Mouse (Mus musculus): ENCODE measurements around the gene Ndufa1. TPM values are rescaled to one million over a fixed set of nuclear protein-coding genes. Genes with fewer than 3 reads are reported as not detected.
"Not testable (repeated sequence)": the region's sequence is repeated elsewhere in the genome, so short reads cannot be mapped to it uniquely, and the experiment has no call there.

The Ndufa1 gene
- polyA plus RNA-seq, 1 experiment from 2014 or later = 585 TPM

- TF ChIP-seq EP300 (optimal IDR thresholded peaks at IDR 0.05) (no peak), CTCF (IDR thresholded peaks at IDR 0.05; ENCODE audit: low read depth) (no peak)
- H3K27me3 ChIP-seq (ENCODE audit: control insufficient read depth, insufficient read depth, low read length) = no peaks in the 10 kb centered on the region
- 43% methylated on average over 5 of the region's 5 CpGs for WGBS
Measured at GRCm38 (mm10) chrX:37168742-37169141, 22.2 kb downstream of the Ndufa1 start, which contains the start of gene Akap14. Gene Akap14 (minus strand): TSS chrX:37168842.

GRCm38 (mm10) chrX:37167085-37167484 is 23.9 kb downstream of the Ndufa1 start:
- no peak overlapping the region for H3K4me3 ChIP-seq (ENCODE audit: low read depth, low read length)
- H3K9ac ChIP-seq (ENCODE audit: low read length) = no peak overlapping the region
- WGBS = 40% methylated on average over 3 of the region's 3 CpGs
- no peaks in the 10 kb centered on the region for H3K4me1 ChIP-seq (replicated peaks; ENCODE audit: control insufficient read depth, insufficient read depth)
- ATAC-seq (ENCODE audit: low FRiP score, low TSS enrichment) = no peak; the same call in 1 of the 2 replicates
- no peak overlapping the region for H3K27ac ChIP-seq (replicated peaks)
- H3K27me3 ChIP-seq (ENCODE audit: control insufficient read depth, insufficient read depth, low read length) = no peaks in the 10 kb centered on the region
- TF ChIP-seq EP300 (optimal IDR thresholded peaks at IDR 0.05) = no peak
- TF ChIP-seq CTCF (IDR thresholded peaks at IDR 0.05; ENCODE audit: low read depth) = peak; percentile 76
- DNase-seq (ENCODE audit: low spot score) = peak; percentile 22
- H3K9me3 ChIP-seq (ENCODE audit: control insufficient read depth, low read length) = no peaks in the 10 kb centered on the region
- H3K4me2 ChIP-seq (replicated peaks; ENCODE audit: low read depth) = no peak overlapping the region
- no peaks in the 10 kb centered on the region for H3K36me3 ChIP-seq (ENCODE audit: control insufficient read depth, insufficient read depth, low read length)

More at GRCm38 (mm10) chrX:37168742-37169141, 22.2 kb downstream of the Ndufa1 start, which contains the start of gene Akap14:
- Histone ChIP-seq H3K4me1 (replicated peaks; ENCODE audit: control insufficient read depth, insufficient read depth) (no peaks in the 10 kb centered on the region), H3K9ac (ENCODE audit: low read length) (no peak within 1 kb of the TSS), H3K4me3 (ENCODE audit: low read depth, low read length) (no peak within 1 kb of the TSS), H3K27ac (replicated peaks) (no peak within 1 kb of the TSS), H3K4me2 (replicated peaks; ENCODE audit: low read depth) (no peak within 1 kb of the TSS), H3K9me3 (ENCODE audit: control insufficient read depth, low read length) (no peaks in the 10 kb centered on the region), H3K36me3 (ENCODE audit: control insufficient read depth, insufficient read depth, low read length) (no peaks in the 10 kb centered on the region)
- DNase-seq (ENCODE audit: low spot score) = no peak
- ATAC-seq (ENCODE audit: low FRiP score, low TSS enrichment) = no peak

GRCm38 (mm10) chrX:37163115-37163514 is 27.8 kb downstream of the Ndufa1 start:
- no peak overlapping the region for H3K9ac ChIP-seq (ENCODE audit: low read length)
- no peak for TF ChIP-seq EP300 (optimal IDR thresholded peaks at IDR 0.05)
- TF ChIP-seq CTCF (IDR thresholded peaks at IDR 0.05; ENCODE audit: low read depth) = no peak
- no peaks in the 10 kb centered on the region for H3K4me1 ChIP-seq (replicated peaks; ENCODE audit: control insufficient read depth, insufficient read depth)
- no peak overlapping the region for H3K4me3 ChIP-seq (ENCODE audit: low read depth, low read length)
- ATAC-seq (ENCODE audit: low FRiP score, low TSS enrichment) (no peak), DNase-seq (ENCODE audit: low spot score) (no peak)
- H3K27ac ChIP-seq (replicated peaks) = no peak overlapping the region
- H3K4me2 ChIP-seq (replicated peaks; ENCODE audit: low read depth) = no peak overlapping the region
- H3K36me3 ChIP-seq (ENCODE audit: control insufficient read depth, insufficient read depth, low read length) = no peaks in the 10 kb centered on the region
- WGBS = 74% methylated on average over 18 of the region's 18 CpGs
- H3K27me3 ChIP-seq (ENCODE audit: control insufficient read depth, insufficient read depth, low read length) = no peaks in the 10 kb centered on the region
- H3K9me3 ChIP-seq (ENCODE audit: control insufficient read depth, low read length) = no peaks in the 10 kb centered on the region

GRCm38 (mm10) chrX:37161169-37161568 is 29.8 kb downstream of the Ndufa1 start:
- no peak for ATAC-seq (ENCODE audit: low FRiP score, low TSS enrichment)
- Histone ChIP-seq H3K9me3 (ENCODE audit: control insufficient read depth, low read length) (no peaks in the 10 kb centered on the region), H3K9ac (ENCODE audit: low read length) (no peak overlapping the region), H3K4me3 (ENCODE audit: low read depth, low read length) (no peak overlapping the region), H3K27ac (replicated peaks) (no peak overlapping the region), H3K4me1 (replicated peaks; ENCODE audit: control insufficient read depth, insufficient read depth) (no peaks in the 10 kb centered on the region), H3K4me2 (replicated peaks; ENCODE audit: low read depth) (no peak overlapping the region), H3K36me3 (ENCODE audit: control insufficient read depth, insufficient read depth, low read length) (no peaks in the 10 kb centered on the region), H3K27me3 (ENCODE audit: control insufficient read depth, insufficient read depth, low read length) (no peaks in the 10 kb centered on the region)
- WGBS = 75% methylated on average over 10 of the region's 10 CpGs
- DNase-seq (ENCODE audit: low spot score) = no peak
- TF ChIP-seq EP300 (optimal IDR thresholded peaks at IDR 0.05) (no peak), CTCF (IDR thresholded peaks at IDR 0.05; ENCODE audit: low read depth) (no peak)

GRCm38 (mm10) chrX:37157839-37158238 is 33.1 kb downstream of the Ndufa1 start:
- Histone ChIP-seq H3K27me3 (ENCODE audit: control insufficient read depth, insufficient read depth, low read length) (no peaks in the 10 kb centered on the region), H3K9ac (ENCODE audit: low read length) (no peak overlapping the region), H3K4me2 (replicated peaks; ENCODE audit: low read depth) (no peak overlapping the region), H3K27ac (replicated peaks) (no peak overlapping the region), H3K4me3 (ENCODE audit: low read depth, low read length) (no peak overlapping the region), H3K9me3 (ENCODE audit: control insufficient read depth, low read length) (no peaks in the 10 kb centered on the region), H3K4me1 (replicated peaks; ENCODE audit: control insufficient read depth, insufficient read depth) (no peaks in the 10 kb centered on the region), H3K36me3 (ENCODE audit: control insufficient read depth, insufficient read depth, low read length) (no peaks in the 10 kb centered on the region)
- DNase-seq (ENCODE audit: low spot score) (no peak), ATAC-seq (ENCODE audit: low FRiP score, low TSS enrichment) (no peak)
- TF ChIP-seq EP300 (optimal IDR thresholded peaks at IDR 0.05) (no peak), CTCF (IDR thresholded peaks at IDR 0.05; ENCODE audit: low read depth) (peak; percentile 59)
- 60% methylated on average over 4 of the region's 4 CpGs for WGBS

- no peak overlapping the region for H3K4me3 ChIP-seq (ENCODE audit: low read depth, low read length)
- no peaks in the 10 kb centered on the region for H3K9me3 ChIP-seq (ENCODE audit: control insufficient read depth, low read length)
- no peak overlapping the region for H3K27ac ChIP-seq (replicated peaks)
- ATAC-seq (ENCODE audit: low FRiP score, low TSS enrichment) (no peak), DNase-seq (ENCODE audit: low spot score) (peak; percentile 40)
- no peaks in the 10 kb centered on the region for H3K27me3 ChIP-seq (ENCODE audit: control insufficient read depth, insufficient read depth, low read length)
- WGBS = 100% methylated on average over 2 of the region's 2 CpGs
- H3K4me2 ChIP-seq (replicated peaks; ENCODE audit: low read depth) = no peak overlapping the region
- no peak overlapping the region for H3K9ac ChIP-seq (ENCODE audit: low read length)
- TF ChIP-seq CTCF (IDR thresholded peaks at IDR 0.05; ENCODE audit: low read depth) (peak; percentile 59), EP300 (optimal IDR thresholded peaks at IDR 0.05) (no peak)
- no peaks in the 10 kb centered on the region for H3K4me1 ChIP-seq (replicated peaks; ENCODE audit: control insufficient read depth, insufficient read depth)
- no peaks in the 10 kb centered on the region for H3K36me3 ChIP-seq (ENCODE audit: control insufficient read depth, insufficient read depth, low read length)
Measured at GRCm38 (mm10) chrX:37144954-37145353, 46.0 kb downstream of the Ndufa1 start.

GRCm38 (mm10) chrX:37144498-37144897 is 46.5 kb downstream of the Ndufa1 start:
- not testable (repeated sequence) for H3K4me1 ChIP-seq (replicated peaks; ENCODE audit: control insufficient read depth, insufficient read depth); H3K9me3 ChIP-seq (ENCODE audit: control insufficient read depth, low read length); H3K27ac ChIP-seq (replicated peaks); H3K4me3 ChIP-seq (ENCODE audit: low read depth, low read length); DNase-seq (ENCODE audit: low spot score); H3K36me3 ChIP-seq (ENCODE audit: control insufficient read depth, insufficient read depth, low read length); H3K9ac ChIP-seq (ENCODE audit: low read length); H3K4me2 ChIP-seq (replicated peaks; ENCODE audit: low read depth); H3K27me3 ChIP-seq (ENCODE audit: control insufficient read depth, insufficient read depth, low read length); ATAC-seq (ENCODE audit: low FRiP score, low TSS enrichment)
- 88% methylated on average over 2 of the region's 4 CpGs for WGBS
